Mouse (Mus musculus) neural tube, embryonic 11.5 days (tissue): Measurements from ENCODE around the gene Sec63. TPM values are rescaled to one million over a fixed set of nuclear protein-coding genes. Genes with fewer than 3 reads are reported as not detected.

Experiments
- ATAC-seq: fragments of 200-750 bp; cut with Nextera tagmentation; 2 replicates; pipeline ENCODE4 v1.8.0; 2017; ENCODE audit warnings: moderate number of reproducible peaks, mild to moderate bottlenecking, moderate TSS enrichment, moderate library complexity; ENCODE audit not compliant: insufficient read depth, low FRiP score, low TSS enrichment
- DNase-seq: peaks from one replicate; pipeline ENCODE4 v3.0.0-alpha.2; 2015; ENCODE audit warnings: low spot score
- H3K27ac ChIP-seq: fragments of 300-500 bp; sonication (generic); 2 replicates; pipeline ENCODE4 v1.5.1; 2014; ENCODE audit warnings: low read depth, mild to moderate bottlenecking, low read length
- H3K27me3 ChIP-seq: fragments of 300-500 bp; sonication (generic); 2 replicates; pipeline ENCODE4 v1.6.1; 2014; ENCODE audit warnings: mild to moderate bottlenecking, low read length, mixed read lengths; ENCODE audit not compliant: control insufficient read depth, insufficient read depth
- H3K36me3 ChIP-seq: fragments of 300-500 bp; sonication (generic); 2 replicates; pipeline ENCODE4 v1.6.1; 2014; ENCODE audit warnings: mild to moderate bottlenecking, low read length, moderate library complexity, mixed read lengths; ENCODE audit not compliant: control insufficient read depth, insufficient read depth
- H3K4me1 ChIP-seq: fragments of 300-500 bp; sonication (generic); 2 replicates; pipeline ENCODE4 v1.6.1; 2014; ENCODE audit warnings: low read length, mixed read lengths; ENCODE audit not compliant: control insufficient read depth, insufficient read depth
- H3K4me2 ChIP-seq: fragments of 300-500 bp; sonication (generic); 2 replicates; pipeline ENCODE4 v1.6.1; 2014; ENCODE audit warnings: low read depth, mild to moderate bottlenecking, moderate library complexity
- H3K4me3 ChIP-seq: fragments of 300-500 bp; sonication (generic); 2 replicates; pipeline ENCODE4 v1.5.1; 2014; ENCODE audit warnings: low read depth, low read length
- H3K9ac ChIP-seq: fragments of 300-500 bp; sonication (generic); 2 replicates; pipeline ENCODE4 v1.6.1; 2014; ENCODE audit warnings: mild to moderate bottlenecking, low read length
- H3K9me3 ChIP-seq: fragments of 300-500 bp; sonication (generic); 2 replicates; pipeline ENCODE4 v1.6.1; 2016; ENCODE audit warnings: low read length; ENCODE audit not compliant: control insufficient read depth
- whole genome bisulfite sequencing: fragments of 180-500 bp; shearing (Covaris S2); extraction: QIAGEN DNeasy Blood & Tissue Kit; methylation state at CpG from one replicate; pipeline ENCODE4 v1.1.7; 2014; 5-methylcytosine and 5-hydroxymethylcytosine counted together
- polyA plus RNA-seq: library from polyadenylated mRNA; unstranded; fragments of >200 nt; fragmentation: Nextera tagmentation; extraction: Ambion mirVana; gene quantifications from 2 replicates; pipeline ENCODE4 v1.2.1, GENCODE M21; 2014

Gene Sec63
- polyA plus RNA-seq, 1 experiment from 2014 or later: 36.0 TPM

DNA sequence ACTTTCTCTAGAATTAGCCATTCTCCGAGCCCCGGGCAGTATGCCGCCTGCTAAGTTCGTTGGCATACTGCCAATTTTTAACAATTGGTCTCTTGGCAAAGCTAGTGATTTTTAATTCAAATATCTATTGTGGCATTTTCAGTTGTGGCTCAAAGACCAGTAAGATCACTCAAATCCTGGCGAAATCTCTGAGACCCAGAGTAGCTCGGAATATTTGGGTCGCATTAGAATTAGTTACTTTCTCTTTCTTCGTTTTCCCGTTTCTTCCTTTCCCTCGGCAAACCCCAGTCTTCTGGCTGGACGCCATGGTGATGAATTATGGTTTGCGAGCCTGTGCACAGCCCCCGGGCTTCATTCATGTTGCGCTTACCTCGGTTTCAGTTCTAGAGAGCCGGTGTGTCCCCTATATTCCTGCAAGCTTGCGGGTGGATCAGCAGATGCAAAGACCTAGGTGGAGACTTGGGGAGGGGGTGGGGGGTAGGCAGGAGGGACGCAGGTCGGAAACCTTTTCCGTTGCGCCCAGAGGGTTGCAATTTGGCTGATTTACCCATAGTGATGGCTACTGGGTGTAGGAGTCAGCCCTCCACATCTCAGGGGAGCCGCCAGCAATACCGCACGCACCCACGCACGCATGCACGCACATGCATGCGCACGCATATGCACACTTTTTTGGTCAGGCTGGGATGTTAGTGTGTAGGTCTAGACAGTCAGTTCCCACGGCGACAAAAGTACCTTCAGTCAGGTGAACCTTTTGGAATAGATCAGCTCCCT is 102.5 kb downstream of the Sec63 start:
- H3K27me3 ChIP-seq: no peaks in the 10 kb centered on the region
- H3K4me2 ChIP-seq: peak overlapping the region; percentile 32
- H3K4me3 ChIP-seq: no peak overlapping the region
- no peaks in the 10 kb centered on the region for H3K9me3 ChIP-seq
- no peak overlapping the region for H3K27ac ChIP-seq
- WGBS: 50% methylated on average over 31 of the region's 31 CpGs
- H3K36me3 ChIP-seq: no peaks in the 10 kb centered on the region
- H3K9ac ChIP-seq: no peak overlapping the region
- H3K4me1 ChIP-seq: peaks cover 12% of the 10 kb centered on the region
- DNase-seq (peak; percentile 50), ATAC-seq (no peak)

DNA sequence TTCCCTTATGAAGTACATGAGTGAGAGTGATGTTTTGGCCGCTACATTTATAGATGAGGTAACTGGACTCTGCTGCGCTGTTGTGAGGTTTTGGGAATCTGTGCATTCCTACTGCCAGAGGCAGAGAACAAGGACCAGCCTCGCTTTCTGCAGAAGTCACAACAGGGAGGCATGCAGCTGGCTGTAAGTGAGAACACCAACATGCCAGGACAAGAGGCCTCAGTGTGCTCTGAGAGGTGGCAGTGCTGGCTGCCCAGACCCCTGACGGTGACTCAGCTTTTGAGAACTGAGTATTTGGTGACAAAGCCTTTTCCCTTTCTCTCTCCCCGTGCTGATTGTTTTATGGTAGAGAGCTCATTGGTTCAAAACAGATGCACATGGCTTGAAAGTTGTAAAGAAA is 103.4 kb downstream of the Sec63 start:
- no peak overlapping the region for H3K9ac ChIP-seq
- no peak for DNase-seq

DNA sequence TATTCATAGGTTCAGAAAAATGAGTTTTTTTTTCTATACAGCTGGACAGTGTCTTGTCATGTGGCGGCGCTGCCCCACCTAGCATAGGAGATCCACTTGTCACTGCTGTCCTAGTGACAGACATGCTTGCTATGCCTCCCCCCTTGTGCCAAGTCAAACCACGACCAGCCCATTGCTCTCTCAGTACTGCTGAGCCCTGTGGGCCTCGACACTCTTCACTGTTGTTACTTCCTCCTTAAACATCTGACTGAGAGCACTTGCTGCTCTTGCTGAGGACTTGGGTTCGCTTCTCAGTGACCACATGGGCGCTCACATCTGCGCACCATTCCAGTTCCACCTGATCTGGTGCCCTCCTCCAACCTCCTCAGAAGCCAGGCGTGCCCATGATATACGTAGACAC is 107.1 kb downstream of the Sec63 start:
- WGBS: 89% methylated on average over 9 of the region's 9 CpGs
- no peak for ATAC-seq
- Histone ChIP-seq H3K4me2 (no peak overlapping the region), H3K9ac (no peak overlapping the region), H3K27ac (no peak overlapping the region), H3K9me3 (no peaks in the 10 kb centered on the region), H3K4me1 (peaks cover 4% of the 10 kb centered on the region; the same call in 1 of the 2 replicates), H3K27me3 (no peaks in the 10 kb centered on the region), H3K4me3 (no peak overlapping the region), H3K36me3 (no peaks in the 10 kb centered on the region)
- no peak for DNase-seq

More for the DNA sequence above, 103.4 kb downstream of the Sec63 start:
- no peak overlapping the region for H3K27ac ChIP-seq
- H3K27me3 ChIP-seq: no peaks in the 10 kb centered on the region
- H3K36me3 ChIP-seq: no peaks in the 10 kb centered on the region
- 47% methylated on average over 5 of the region's 5 CpGs for WGBS
- peaks cover 12% of the 10 kb centered on the region for H3K4me1 ChIP-seq
- no peak overlapping the region for H3K4me2 ChIP-seq
- no peaks in the 10 kb centered on the region for H3K9me3 ChIP-seq
- ATAC-seq: no peak
- H3K4me3 ChIP-seq: no peak overlapping the region

DNA sequence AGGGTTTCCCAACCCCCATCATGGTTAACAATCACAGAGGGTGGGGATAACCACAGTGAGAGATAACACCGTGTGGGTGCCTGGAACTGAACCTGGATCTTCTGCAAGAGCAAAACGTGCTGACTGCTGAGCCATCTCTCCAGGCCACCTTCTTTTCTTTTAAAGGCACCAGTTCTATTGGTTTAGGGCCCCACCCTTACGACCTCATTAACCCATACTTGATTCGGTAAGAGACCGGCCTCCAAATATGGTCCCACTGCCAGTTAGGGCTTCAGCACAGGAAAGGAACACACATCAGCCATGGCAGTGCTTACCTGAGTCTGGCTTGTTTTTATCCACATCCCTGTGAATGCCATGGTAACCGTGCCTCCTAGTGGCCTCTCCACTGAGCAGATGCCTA is 108.2 kb downstream of the Sec63 start:
- ATAC-seq: no peak
- DNase-seq: no peak
- Histone ChIP-seq H3K36me3 (no peaks in the 10 kb centered on the region), H3K27ac (no peak overlapping the region), H3K27me3 (no peaks in the 10 kb centered on the region), H3K4me3 (no peak overlapping the region), H3K9ac (no peak overlapping the region), H3K4me2 (no peak overlapping the region), H3K9me3 (no peaks in the 10 kb centered on the region), H3K4me1 (no peaks in the 10 kb centered on the region)
- 56% methylated on average over 6 of the region's 6 CpGs for WGBS

DNA sequence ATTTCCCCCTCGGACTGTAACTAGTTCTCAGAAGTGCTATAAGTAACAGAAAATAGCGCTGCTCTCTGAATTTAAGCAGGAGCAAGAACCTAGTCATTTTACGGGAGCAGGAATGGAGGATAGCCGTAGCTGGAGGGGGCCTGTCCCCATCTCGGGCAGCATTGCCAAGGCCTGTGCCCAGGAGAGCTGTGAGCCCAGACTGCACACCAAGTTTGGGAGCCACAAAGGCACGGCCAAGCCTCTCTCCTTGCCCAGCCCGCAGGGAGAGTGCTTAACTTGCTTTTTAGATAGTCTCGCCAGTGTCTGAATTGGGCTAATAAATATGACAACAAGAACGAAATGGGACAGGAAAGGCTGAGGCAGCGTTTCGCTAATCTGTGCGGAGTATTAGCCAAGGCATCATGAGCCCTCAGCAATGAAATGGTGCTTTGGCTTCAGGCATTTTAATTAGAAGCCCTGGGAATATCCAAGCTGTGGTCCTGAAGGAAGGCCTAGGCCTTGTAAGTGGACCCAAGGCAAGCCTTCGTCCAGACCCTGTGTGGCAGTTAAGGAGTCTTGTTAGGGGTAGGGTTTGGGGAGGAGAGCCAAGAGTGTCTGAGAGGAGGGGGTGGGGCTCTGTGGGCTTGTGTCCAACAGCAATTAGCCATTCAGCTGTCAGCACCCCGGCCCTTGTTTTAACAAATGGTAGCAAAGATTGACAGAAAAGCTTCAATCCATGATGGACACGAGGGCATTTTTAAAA is 111.1 kb downstream of the Sec63 start:
- WGBS: 78% methylated on average over 15 of the region's 15 CpGs
- DNase-seq (no peak), ATAC-seq (no peak)
- Histone ChIP-seq H3K27ac (no peak overlapping the region), H3K36me3 (no peaks in the 10 kb centered on the region), H3K9ac (no peak overlapping the region), H3K4me1 (no peaks in the 10 kb centered on the region), H3K27me3 (no peaks in the 10 kb centered on the region), H3K9me3 (no peaks in the 10 kb centered on the region), H3K4me2 (no peak overlapping the region), H3K4me3 (no peak overlapping the region)

DNA sequence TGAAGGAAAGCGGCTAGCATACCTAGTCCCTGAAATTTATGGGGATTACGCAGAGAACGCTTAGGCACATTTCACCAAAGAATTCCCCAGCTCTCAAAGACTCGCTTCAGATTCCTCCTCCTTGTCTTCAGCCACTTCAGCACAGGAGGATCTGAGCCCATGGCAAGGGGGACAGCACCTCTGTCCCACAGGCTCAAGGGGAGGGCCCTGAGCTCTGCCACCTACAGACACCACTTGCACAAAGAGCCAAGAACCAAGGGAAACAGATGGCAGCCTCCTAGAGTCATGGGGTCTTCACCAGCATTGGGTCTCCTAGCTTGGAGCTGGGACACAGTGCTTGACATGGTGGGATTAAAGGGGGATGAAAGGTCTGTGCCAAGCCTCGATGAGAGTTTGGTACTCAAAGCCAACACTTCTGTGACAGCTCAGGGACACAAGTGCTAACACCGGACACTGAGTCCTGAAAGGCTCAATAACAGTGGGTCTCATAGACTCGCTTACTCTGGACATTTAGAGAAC is 111.8 kb downstream of the Sec63 start:
- Histone ChIP-seq H3K4me1 (no peaks in the 10 kb centered on the region), H3K36me3 (no peaks in the 10 kb centered on the region), H3K4me3 (no peak overlapping the region), H3K9ac (no peak overlapping the region), H3K9me3 (no peaks in the 10 kb centered on the region), H3K27me3 (no peaks in the 10 kb centered on the region), H3K4me2 (no peak overlapping the region), H3K27ac (no peak overlapping the region)
- 87% methylated on average over 7 of the region's 7 CpGs for WGBS
- DNase-seq (no peak), ATAC-seq (no peak)

DNA sequence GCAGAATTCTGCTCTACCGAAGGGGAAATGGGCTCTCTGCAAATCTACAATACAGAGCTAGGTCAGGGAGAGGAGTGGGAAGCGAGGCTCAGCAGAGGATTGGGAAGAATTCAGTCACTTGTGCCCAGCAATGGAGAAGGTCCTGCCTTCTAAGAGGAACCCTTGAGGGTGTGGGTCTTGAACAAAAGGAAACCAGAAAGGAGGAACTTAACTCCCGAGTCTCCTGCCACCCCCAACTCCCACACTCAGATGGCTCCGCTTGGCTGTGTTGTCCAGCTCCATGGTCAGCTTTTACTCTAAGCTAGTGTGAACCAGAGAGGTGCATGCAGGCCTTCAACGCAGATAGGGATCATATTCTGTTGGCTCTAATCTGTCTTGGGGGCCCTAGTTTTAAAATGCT is 114.9 kb downstream of the Sec63 start:
- Histone ChIP-seq H3K27ac (no peak overlapping the region), H3K4me1 (no peaks in the 10 kb centered on the region), H3K36me3 (no peaks in the 10 kb centered on the region), H3K9ac (no peak overlapping the region), H3K4me2 (no peak overlapping the region), H3K4me3 (no peak overlapping the region), H3K9me3 (no peaks in the 10 kb centered on the region), H3K27me3 (no peaks in the 10 kb centered on the region)
- 81% methylated on average over 5 of the region's 5 CpGs for WGBS
- ATAC-seq: no peak
- DNase-seq: no peak

DNA sequence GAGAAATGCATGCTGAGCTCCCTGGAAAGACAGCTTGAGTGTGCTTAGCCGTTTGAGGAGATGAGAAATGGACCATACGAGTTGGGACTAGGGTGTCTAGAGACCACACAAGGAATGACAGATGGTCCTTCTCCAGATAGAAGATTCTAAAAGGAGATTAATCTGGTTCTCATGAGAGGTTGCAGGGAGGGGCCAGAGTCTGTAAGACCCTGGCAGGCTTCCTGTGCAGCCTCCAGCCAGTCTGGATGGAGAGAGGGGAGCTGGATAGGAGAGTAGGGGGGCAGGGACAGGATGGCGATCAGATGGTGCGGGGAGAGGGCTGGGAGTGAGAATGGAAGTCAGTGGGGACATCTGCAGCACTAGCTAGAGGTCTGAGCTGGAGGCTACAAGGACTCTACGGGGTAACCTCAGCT is 118.0 kb downstream of the Sec63 start:
- ATAC-seq: no peak

More for the DNA sequence above, 118.0 kb downstream of the Sec63 start:
- Histone ChIP-seq H3K4me1 (no peaks in the 10 kb centered on the region), H3K9me3 (no peaks in the 10 kb centered on the region), H3K4me3 (no peak overlapping the region), H3K27me3 (no peaks in the 10 kb centered on the region), H3K36me3 (no peaks in the 10 kb centered on the region), H3K4me2 (no peak overlapping the region), H3K9ac (no peak overlapping the region), H3K27ac (no peak overlapping the region)
- WGBS: 74% methylated on average over 5 of the region's 5 CpGs
- DNase-seq: no peak
